Mouse (Mus musculus) limb, embryonic 12.5 days (tissue): ENCODE data around the gene Olfr1442. TPM values are rescaled to one million over a fixed set of nuclear protein-coding genes. Genes with fewer than 3 reads are reported as not detected.
"Not testable (repeated sequence)": the region's sequence is repeated elsewhere in the genome, so short reads cannot be mapped to it uniquely, and the experiment has no call there.

ENCODE experiments used
- ATAC-seq: fragments of 200-750 bp; cut with Nextera tagmentation; 2 replicates; pipeline ENCODE4 v1.8.0; 2017; ENCODE audit warnings: low read depth, moderate TSS enrichment; ENCODE audit not compliant: insufficient number of reproducible peaks, insufficient read depth, low FRiP score, low TSS enrichment
- H3K27ac ChIP-seq: fragments of 300-500 bp; sonication (generic); 2 replicates; pipeline ENCODE4 v1.5.1; 2016; ENCODE audit warnings: mild to moderate bottlenecking, moderate library complexity
- H3K27me3 ChIP-seq: fragments of 300-500 bp; sonication (generic); 2 replicates; pipeline ENCODE4 v1.6.1; 2016; ENCODE audit warnings: mild to moderate bottlenecking, moderate library complexity
- H3K36me3 ChIP-seq: fragments of 300-500 bp; sonication (generic); 2 replicates; pipeline ENCODE4 v1.6.1; 2016; ENCODE audit warnings: mild to moderate bottlenecking, moderate library complexity
- H3K4me1 ChIP-seq: fragments of 300-500 bp; sonication (generic); replicated peaks from 2 replicates; pipeline ENCODE4 v1.6.1; 2016
- H3K4me2 ChIP-seq: fragments of 300-500 bp; sonication (generic); 2 replicates; pipeline ENCODE4 v1.6.1; 2016; ENCODE audit warnings: mild to moderate bottlenecking, moderate library complexity
- H3K4me3 ChIP-seq: fragments of 300-500 bp; sonication (generic); replicated peaks from 2 replicates; pipeline ENCODE4 v1.5.1; 2016; ENCODE audit warnings: mild to moderate bottlenecking
- H3K9ac ChIP-seq: fragments of 300-500 bp; sonication (generic); replicated peaks from 2 replicates; pipeline ENCODE4 v1.6.1; 2016; ENCODE audit warnings: mild to moderate bottlenecking, moderate library complexity
- H3K9me3 ChIP-seq: fragments of 300-500 bp; sonication (generic); 2 replicates; pipeline ENCODE4 v1.6.1; 2016; ENCODE audit warnings: mild to moderate bottlenecking, moderate library complexity
- WGBS: fragments of 180-500 bp; shearing (Covaris S2); methylation state at CpG from one replicate; pipeline ENCODE4 v1.1.7; 2016; 5-methylcytosine and 5-hydroxymethylcytosine counted together
- polyA plus RNA-seq: library from polyadenylated mRNA; unstranded; fragments of >200 nt; fragmentation: Nextera tagmentation; extraction: Ambion mirVana; gene quantifications from 2 replicates; pipeline ENCODE4 v1.2.1, GENCODE M21; 2016

Gene Olfr1442
- not detected in 2 replicates for polyA plus RNA-seq

- Histone ChIP-seq H3K27ac (no peak within 1 kb of the TSS), H3K9ac (no peak within 1 kb of the TSS)
Observed at GRCm38 (mm10) chr19:12670139-12670538, at the start of gene Olfr1442. Gene Olfr1442, plus strand, starts transcription at chr19:12670439.

DNA sequence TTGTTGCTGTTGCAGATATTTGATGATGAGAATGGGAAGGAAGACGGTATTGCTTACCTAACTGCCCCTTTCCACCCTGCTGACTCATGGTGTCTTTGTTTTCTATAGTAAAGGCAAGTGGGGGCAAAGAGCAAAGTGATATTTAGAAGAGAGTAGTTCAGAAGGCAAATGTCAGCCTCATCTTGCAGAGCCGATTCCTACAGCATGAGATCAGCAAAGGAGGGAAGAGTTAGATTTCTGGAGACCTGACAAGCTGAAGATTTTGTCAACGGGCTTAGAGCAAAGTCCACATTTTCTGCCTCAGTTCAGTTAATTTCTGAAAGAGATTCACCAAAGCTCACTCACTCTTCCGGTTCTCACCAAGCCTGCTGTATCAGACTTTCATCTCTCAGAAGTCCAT is 37.1 kb upstream of the Olfr1442 start, which contains the start of gene Glyat:
Gene Glyat (plus strand): TSS at position 133 of the 400 bp plus-strand sequence.
- Histone ChIP-seq H3K4me1 (no peaks in the 10 kb centered on the region), H3K4me2 (no peak within 1 kb of the TSS), H3K9ac (no peak within 1 kb of the TSS), H3K9me3 (no peaks in the 10 kb centered on the region), H3K4me3 (no peak within 1 kb of the TSS), H3K27ac (no peak within 1 kb of the TSS), H3K27me3 (no peaks in the 10 kb centered on the region), H3K36me3 (no peaks in the 10 kb centered on the region)
- no peak for ATAC-seq
- 80% methylated on average over 4 of the region's 4 CpGs for WGBS

More at GRCm38 (mm10) chr19:12670139-12670538, at the start of gene Olfr1442:
- Histone ChIP-seq H3K4me3 (no peak within 1 kb of the TSS), H3K27me3 (no peaks in the 10 kb centered on the region), H3K4me2 (no peak within 1 kb of the TSS), H3K36me3 (no peaks in the 10 kb centered on the region), H3K4me1 (no peaks in the 10 kb centered on the region), H3K9me3 (no peaks in the 10 kb centered on the region)
- no peak for ATAC-seq

- no peaks in the 10 kb centered on the region for H3K4me1 ChIP-seq
- no peak overlapping the region for H3K9ac ChIP-seq
- H3K36me3 ChIP-seq, result no peaks in the 10 kb centered on the region
- H3K27me3 ChIP-seq, result no peaks in the 10 kb centered on the region
- WGBS, result 83% methylated on average over 3 of the region's 3 CpGs
- no peak overlapping the region for H3K27ac ChIP-seq
- H3K4me3 ChIP-seq, result no peak overlapping the region
- no peak overlapping the region for H3K4me2 ChIP-seq
- no peak for ATAC-seq
- no peaks in the 10 kb centered on the region for H3K9me3 ChIP-seq
Observed at GRCm38 (mm10) chr19:12634259-12634658, 36.0 kb upstream of the Olfr1442 start.

DNA sequence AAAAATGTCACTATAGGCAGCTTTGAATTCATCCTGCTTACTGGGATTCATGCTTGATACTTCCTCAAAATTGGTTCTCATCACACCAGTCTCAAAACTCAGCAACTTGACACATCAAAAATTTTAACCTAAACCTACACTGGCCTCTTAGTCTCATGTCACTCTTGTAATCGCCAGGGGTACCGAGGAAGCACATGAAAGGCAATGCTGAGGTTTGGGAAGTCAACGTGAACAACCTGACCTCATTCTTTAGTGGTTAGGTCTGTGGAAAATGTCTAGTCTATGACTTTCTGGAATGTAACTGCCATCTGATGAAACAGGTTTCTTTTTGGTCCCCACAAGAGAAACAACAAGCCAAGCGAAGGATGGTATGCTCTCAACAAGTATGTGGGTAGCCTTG is 35.3 kb upstream of the Olfr1442 start:
- no peak overlapping the region for H3K9ac ChIP-seq

DNA sequence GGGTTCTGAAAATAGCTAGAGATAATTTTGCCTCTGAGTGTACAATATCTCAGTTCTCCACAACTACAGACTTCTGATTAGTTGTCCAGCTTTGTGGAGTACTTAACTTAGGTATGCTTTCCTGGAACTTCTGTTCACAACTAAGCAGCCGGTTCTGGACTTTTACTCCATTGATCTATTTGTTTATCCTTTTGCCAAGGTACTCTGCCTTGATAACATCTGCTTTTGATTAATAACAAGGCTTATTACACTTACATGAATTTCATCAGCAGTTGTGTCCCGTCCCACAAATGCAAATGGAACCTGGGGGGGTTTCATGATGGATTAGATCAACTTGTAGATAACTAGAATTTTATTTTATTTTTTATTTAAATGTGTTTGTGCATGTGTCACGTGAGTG is 33.4 kb upstream of the Olfr1442 start:
- WGBS, result 74% methylated on average over 3 of the region's 3 CpGs
- H3K9ac ChIP-seq, result no peak overlapping the region
- H3K27ac ChIP-seq, result no peak overlapping the region
- no peak overlapping the region for H3K4me3 ChIP-seq
- no peaks in the 10 kb centered on the region for H3K36me3 ChIP-seq
- H3K27me3 ChIP-seq, result no peaks in the 10 kb centered on the region
- no peaks in the 10 kb centered on the region for H3K4me1 ChIP-seq
- no peak for ATAC-seq
- no peak overlapping the region for H3K4me2 ChIP-seq
- no peaks in the 10 kb centered on the region for H3K9me3 ChIP-seq

More for the DNA sequence above, 35.3 kb upstream of the Olfr1442 start:
- 86% methylated on average over 4 of the region's 4 CpGs for WGBS
- no peak overlapping the region for H3K4me3 ChIP-seq
- H3K36me3 ChIP-seq, result no peaks in the 10 kb centered on the region
- H3K27ac ChIP-seq, result no peak overlapping the region
- H3K4me1 ChIP-seq, result no peaks in the 10 kb centered on the region
- no peaks in the 10 kb centered on the region for H3K27me3 ChIP-seq
- no peak overlapping the region for H3K4me2 ChIP-seq
- H3K9me3 ChIP-seq, result no peaks in the 10 kb centered on the region
- no peak for ATAC-seq

DNA sequence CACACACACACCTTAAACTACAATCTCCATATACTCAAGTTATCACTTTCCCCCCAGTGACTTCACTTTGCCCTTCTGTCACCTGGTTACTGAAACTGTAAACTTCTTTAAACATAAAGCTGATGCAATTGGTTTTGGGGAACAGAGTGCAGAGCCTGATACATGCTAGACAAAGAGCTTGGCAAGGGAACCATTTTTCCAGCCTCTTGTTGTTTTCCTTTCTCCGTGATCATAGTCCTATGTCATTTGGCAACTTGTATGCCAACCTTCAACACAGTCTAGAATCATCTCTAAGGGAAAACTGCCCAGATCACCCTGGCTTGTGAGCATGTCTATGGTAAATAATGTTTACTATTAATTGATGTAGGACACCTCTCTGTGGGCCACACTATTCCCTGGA is 32.2 kb upstream of the Olfr1442 start:
- WGBS, result 69% methylated on average over 1 of the region's 1 CpGs
- H3K27ac ChIP-seq, result no peak overlapping the region
- H3K4me2 ChIP-seq, result no peak overlapping the region
- H3K4me1 ChIP-seq, result no peaks in the 10 kb centered on the region
- H3K9ac ChIP-seq, result no peak overlapping the region
- ATAC-seq, result no peak
- no peaks in the 10 kb centered on the region for H3K27me3 ChIP-seq
- H3K4me3 ChIP-seq, result no peak overlapping the region
- no peaks in the 10 kb centered on the region for H3K36me3 ChIP-seq
- H3K9me3 ChIP-seq, result no peaks in the 10 kb centered on the region

- no peak for ATAC-seq
- no peak overlapping the region for H3K4me2 ChIP-seq
- no peak overlapping the region for H3K27ac ChIP-seq
- H3K4me3 ChIP-seq, result no peak overlapping the region
- H3K4me1 ChIP-seq, result no peaks in the 10 kb centered on the region
- no peak overlapping the region for H3K9ac ChIP-seq
- H3K36me3 ChIP-seq, result no peaks in the 10 kb centered on the region
- no peaks in the 10 kb centered on the region for H3K9me3 ChIP-seq
- no peaks in the 10 kb centered on the region for H3K27me3 ChIP-seq
Observed at GRCm38 (mm10) chr19:12649511-12649910, 20.7 kb upstream of the Olfr1442 start.

- Histone ChIP-seq H3K36me3 (no peaks in the 10 kb centered on the region), H3K9ac (no peak overlapping the region), H3K4me3 (no peak overlapping the region), H3K27ac (no peak overlapping the region), H3K9me3 (peaks cover 10% of the 10 kb centered on the region; the same call in 1 of the 2 replicates), H3K27me3 (no peaks in the 10 kb centered on the region), H3K4me2 (no peak overlapping the region), H3K4me1 (no peaks in the 10 kb centered on the region)
- ATAC-seq, result no peak
- 79% methylated on average over 1 of the region's 1 CpGs for WGBS
Observed at GRCm38 (mm10) chr19:12666156-12666555, 4.1 kb upstream of the Olfr1442 start.

GRCm38 (mm10) chr19:12668601-12669000 is 1.6 kb upstream of the Olfr1442 start:
- H3K27me3 ChIP-seq, H3K4me1 ChIP-seq, H3K9me3 ChIP-seq, H3K4me2 ChIP-seq, H3K27ac ChIP-seq, H3K36me3 ChIP-seq, H3K9ac ChIP-seq, ATAC-seq, H3K4me3 ChIP-seq: not testable (repeated sequence)
- 85% methylated on average over 3 of the region's 3 CpGs for WGBS

GRCm38 (mm10) chr19:12671051-12671450 is 812 bp downstream of the Olfr1442 start:
- ATAC-seq, result no peak
- H3K27me3 ChIP-seq, result no peaks in the 10 kb centered on the region
- no peaks in the 10 kb centered on the region for H3K4me1 ChIP-seq
- no peaks in the 10 kb centered on the region for H3K36me3 ChIP-seq
- no peak overlapping the region for H3K4me2 ChIP-seq
- no peak overlapping the region for H3K27ac ChIP-seq
- H3K9ac ChIP-seq, result no peak overlapping the region
- 78% methylated on average over 4 of the region's 4 CpGs for WGBS
- no peak overlapping the region for H3K4me3 ChIP-seq
- no peaks in the 10 kb centered on the region for H3K9me3 ChIP-seq

GRCm38 (mm10) chr19:12677812-12678211 is 7.6 kb downstream of the Olfr1442 start, which contains the start of gene Olfr1443:
Gene Olfr1443, plus strand, starts transcription at chr19:12678112.
- Histone ChIP-seq H3K9ac (no peak within 1 kb of the TSS), H3K4me3 (no peak within 1 kb of the TSS), H3K27me3 (no peaks in the 10 kb centered on the region), H3K9me3 (no peaks in the 10 kb centered on the region), H3K36me3 (no peaks in the 10 kb centered on the region), H3K4me2 (no peak within 1 kb of the TSS), H3K4me1 (no peaks in the 10 kb centered on the region), H3K27ac (no peak within 1 kb of the TSS)
- ATAC-seq, result no peak
- 66% methylated on average over 3 of the region's 3 CpGs for WGBS

GRCm38 (mm10) chr19:12684638-12685037 is 14.4 kb downstream of the Olfr1442 start:
- no peaks in the 10 kb centered on the region for H3K36me3 ChIP-seq
- no peak overlapping the region for H3K9ac ChIP-seq
- H3K4me1 ChIP-seq, result no peaks in the 10 kb centered on the region
- no peak overlapping the region for H3K27ac ChIP-seq
- no peaks in the 10 kb centered on the region for H3K9me3 ChIP-seq
- no peak overlapping the region for H3K4me3 ChIP-seq
- no peaks in the 10 kb centered on the region for H3K27me3 ChIP-seq
- no peak for ATAC-seq
- no peak overlapping the region for H3K4me2 ChIP-seq
